Mouse (Mus musculus) liver, adult 2 months (tissue): ENCODE measurements around the gene Map3k1.
A peak's percentile ranks its signal among the peaks of the same experiment; 100 is the strongest.

Source experiments
- CTCF ChIP-seq: fragments of 200-500 bp; IDR thresholded peaks from 2 replicates; pipeline ENCODE4 v1.5.1; 2011; ENCODE audit warnings: low read depth, low read length, control low read depth
- POLR2A ChIP-seq: fragments of 200-500 bp; IDR thresholded peaks from 2 replicates; pipeline ENCODE4 v1.6.1; 2011; ENCODE audit warnings: low read length, control low read depth; ENCODE audit not compliant: insufficient read depth; ENCODE audit errors: extremely low read depth

GRCm38 (mm10) chr13:111808637-111809465 lies at the start of gene Map3k1:
- TF ChIP-seq CTCF (no peak), POLR2A (peak; percentile 36; the same call in 1 of the 2 replicates)
